Mouse (Mus musculus) lung, adult 18-20 months (tissue): ENCODE results near the gene Cd36.
A peak's percentile ranks its signal among the peaks of the same experiment; 100 is the strongest.

ENCODE experiments used
- DNase-seq, 2 experiments: peaks; one replicate each; pipeline ENCODE4 v3.0.0; 2022; ENCODE audit warnings: mixed read lengths in 2 of 2

Cd36 gene

GRCm38 (mm10) chr5:17776571-17776970 lies 112.0 kb downstream of the Cd36 start:
- DNase-seq = no peak

- DNase-seq = no peak
Observed at GRCm38 (mm10) chr5:17770328-17770727, 118.3 kb downstream of the Cd36 start.

- DNase-seq = no peak
Observed at GRCm38 (mm10) chr5:17766006-17766677, 122.5 kb downstream of the Cd36 start.

GRCm38 (mm10) chr5:17753471-17754005 lies 135.1 kb downstream of the Cd36 start:
- DNase-seq = no peak

GRCm38 (mm10) chr5:17748293-17748692 lies 140.3 kb downstream of the Cd36 start:
- no peak for DNase-seq

GRCm38 (mm10) chr5:17747143-17747542 lies 141.5 kb downstream of the Cd36 start:
- peak in 1 of 2 experiments; percentile 7 for DNase-seq

GRCm38 (mm10) chr5:17746520-17746919 lies 142.1 kb downstream of the Cd36 start:
- DNase-seq = no peak

- DNase-seq = no peak
Observed at GRCm38 (mm10) chr5:17739805-17740204, 148.8 kb downstream of the Cd36 start.
